Comparison of ENCODE assay signal across 29 mouse cellular contexts in genomic region chr5:146648519-146649060, GRCm38 (mm10).
DNase-seq lines count a peak whose midpoint lies in the region; ATAC-seq lines count a peak whose summit lies in the region.
"Had no signal": no experiment of that assay in that cellular context is flagged by ENCODE, and none has a peak within 500 bp of the region (broad histone marks: within the 10 kb centered on the region; RNA-seq: fewer than 3 reads in every experiment).

No protein-coding gene starts in this region.

- no peak overlapping the region for H3K4me3 ChIP-seq in forebrain, embryonic 12.5 days (replicated peaks)
- H3K4me3 ChIP-seq in forebrain, embryonic 10.5 days = no peak overlapping the region
- no peak overlapping the region for H3K4me3 ChIP-seq in neural tube, embryonic 12.5 days
- H3K4me3 ChIP-seq in neural tube, embryonic 15.5 days (replicated peaks) = no peak overlapping the region
- H3K4me3 ChIP-seq: embryonic facial prominence, embryonic 12.5 days; embryonic facial prominence, embryonic 15.5 days; gastrocnemius, adult 2 months; heart, embryonic 12.5 days; heart, embryonic 15.5 days; hindbrain, embryonic 10.5 days; hindbrain, embryonic 13.5 days; intestine, embryonic 15.5 days had no signal

- no peaks in the 10 kb centered on the region for H3K9me3 ChIP-seq in forebrain, embryonic 12.5 days
- no peaks in the 10 kb centered on the region for H3K9me3 ChIP-seq in forebrain, embryonic 10.5 days
- H3K9me3 ChIP-seq in neural tube, embryonic 12.5 days = no peaks in the 10 kb centered on the region
- no peaks in the 10 kb centered on the region for H3K9me3 ChIP-seq in neural tube, embryonic 15.5 days (replicated peaks)
- H3K9me3 ChIP-seq: embryonic facial prominence, embryonic 12.5 days; embryonic facial prominence, embryonic 15.5 days; heart, embryonic 12.5 days; heart, embryonic 15.5 days; hindbrain, embryonic 10.5 days; hindbrain, embryonic 13.5 days; intestine, embryonic 15.5 days had no signal

- H3K36me3 ChIP-seq in forebrain, embryonic 12.5 days (replicated peaks) = no peaks in the 10 kb centered on the region
- no peaks in the 10 kb centered on the region for H3K36me3 ChIP-seq in forebrain, embryonic 10.5 days (replicated peaks)
- no peaks in the 10 kb centered on the region for H3K36me3 ChIP-seq in neural tube, embryonic 12.5 days
- no peaks in the 10 kb centered on the region for H3K36me3 ChIP-seq in neural tube, embryonic 15.5 days
- H3K36me3 ChIP-seq: embryonic facial prominence, embryonic 12.5 days; embryonic facial prominence, embryonic 15.5 days; heart, embryonic 12.5 days; heart, embryonic 15.5 days; hindbrain, embryonic 10.5 days; hindbrain, embryonic 13.5 days; intestine, embryonic 15.5 days had no signal

- H3K9ac ChIP-seq in forebrain, embryonic 12.5 days = no peak overlapping the region
- H3K9ac ChIP-seq in neural tube, embryonic 12.5 days = no peak overlapping the region
- no peak overlapping the region for H3K9ac ChIP-seq in neural tube, embryonic 15.5 days (replicated peaks)
- H3K9ac ChIP-seq: embryonic facial prominence, embryonic 12.5 days; embryonic facial prominence, embryonic 15.5 days; heart, embryonic 12.5 days; heart, embryonic 15.5 days; hindbrain, embryonic 13.5 days; intestine, embryonic 15.5 days had no signal

- no peak overlapping the region for H3K4me2 ChIP-seq in forebrain, embryonic 12.5 days
- no peak overlapping the region for H3K4me2 ChIP-seq in neural tube, embryonic 12.5 days (replicated peaks)
- H3K4me2 ChIP-seq in neural tube, embryonic 15.5 days = no peak overlapping the region
- H3K4me2 ChIP-seq: embryonic facial prominence, embryonic 12.5 days; embryonic facial prominence, embryonic 15.5 days; heart, embryonic 12.5 days; heart, embryonic 15.5 days; hindbrain, embryonic 13.5 days; intestine, embryonic 15.5 days had no signal

- DNase-seq in forebrain, embryonic 10.5 days (ENCODE audit: extremely low spot score, low spot score) = no peak
- peak; percentile 31 for DNase-seq in 3T3-L1 (ENCODE audit: low read depth, low spot score)
- peak; percentile 51 for DNase-seq in Muller cell, postnatal 12 days (ENCODE audit: inconsistent ontology term)
- no peak for DNase-seq in kidney, postnatal 4 days
- DNase-seq: adrenal gland, adult 8-10 months; adrenal gland, postnatal 25 days; cerebellum, adult 11 months; cerebellum, adult 2 months; cerebellum, adult 9-11 months; cerebellum, postnatal 25 days; gastrocnemius, adult 2 months; gastrocnemius, postnatal 14 days; heart, adult 18-20 months; heart, postnatal 10 days; heart, postnatal 36 days; kidney, adult 11 months had no signal

- 0 out of 2 replicates have a peak overlapping the region, but pooled peaks have one; percentile 19 for H3K27ac ChIP-seq in forebrain, embryonic 12.5 days
- no peak overlapping the region for H3K27ac ChIP-seq in forebrain, embryonic 10.5 days
- H3K27ac ChIP-seq in neural tube, embryonic 12.5 days = no peak overlapping the region
- no peak overlapping the region for H3K27ac ChIP-seq in neural tube, embryonic 15.5 days (replicated peaks)
- H3K27ac ChIP-seq: embryonic facial prominence, embryonic 12.5 days; embryonic facial prominence, embryonic 15.5 days; gastrocnemius, adult 2 months; heart, embryonic 15.5 days; hindbrain, embryonic 10.5 days; hindbrain, embryonic 13.5 days; intestine, embryonic 15.5 days had no signal

- H3K4me1 ChIP-seq in forebrain, embryonic 12.5 days = peaks cover 13% of the 10 kb centered on the region
- H3K4me1 ChIP-seq in forebrain, embryonic 10.5 days = peaks cover 33% of the 10 kb centered on the region
- H3K4me1 ChIP-seq in neural tube, embryonic 12.5 days = peaks cover 5% of the 10 kb centered on the region
- no peaks in the 10 kb centered on the region for H3K4me1 ChIP-seq in neural tube, embryonic 15.5 days
- H3K4me1 ChIP-seq: embryonic facial prominence, embryonic 12.5 days; embryonic facial prominence, embryonic 15.5 days; heart, embryonic 12.5 days; heart, embryonic 15.5 days; intestine, embryonic 15.5 days had no signal

- H3K27me3 ChIP-seq in forebrain, embryonic 12.5 days = no peaks in the 10 kb centered on the region
- no peaks in the 10 kb centered on the region; the same call in 1 of the 2 replicates for H3K27me3 ChIP-seq in forebrain, embryonic 10.5 days (ENCODE audit: poor library complexity, severe bottlenecking)
- no peaks in the 10 kb centered on the region for H3K27me3 ChIP-seq in neural tube, embryonic 12.5 days (replicated peaks)
- peaks cover 10% of the 10 kb centered on the region for H3K27me3 ChIP-seq in neural tube, embryonic 15.5 days (replicated peaks)
- H3K27me3 ChIP-seq: embryonic facial prominence, embryonic 12.5 days; embryonic facial prominence, embryonic 15.5 days; heart, embryonic 12.5 days; heart, embryonic 15.5 days; intestine, embryonic 15.5 days had no signal

- 0 out of 2 replicates have a peak, but pooled peaks have one; percentile 30 for ATAC-seq in forebrain, embryonic 12.5 days (ENCODE audit: low FRiP score)
- peak; percentile 25; the same call in 1 of the 2 replicates for ATAC-seq in neural tube, embryonic 12.5 days (ENCODE audit: low FRiP score, low read depth)
- no peak for ATAC-seq in neural tube, embryonic 15.5 days (ENCODE audit: low FRiP score)
- ATAC-seq in cerebellum, adult (ENCODE audit: insufficient number of reproducible peaks, low FRiP score, low TSS enrichment) = no peak
- ATAC-seq: activated CD4-positive, CD25-positive, alpha-beta regulatory T cell, adult 4 months; hindbrain, embryonic 16.5 days had no signal

- 72% methylated on average over 4 of the region's 4 CpGs for WGBS in forebrain, embryonic 12.5 days
- WGBS in forebrain, embryonic 10.5 days = 83% methylated on average over 4 of the region's 4 CpGs
- 37% methylated on average over 4 of the region's 4 CpGs for WGBS in neural tube, embryonic 12.5 days
- WGBS in neural tube, embryonic 15.5 days = 45% methylated on average over 4 of the region's 4 CpGs

Comparison
In these comparisons a context has a peak if more than half of its experiments do, and no peak if none do; other contexts are left out.
1. ATAC-seq: peak in forebrain, embryonic 12.5 days (single experiment) and neural tube, embryonic 12.5 days (single experiment); none in neural tube, embryonic 15.5 days (single experiment) and cerebellum, adult (single experiment).
2. DNase-seq: peak in 3T3-L1 (single experiment) and Muller cell, postnatal 12 days (single experiment); none in forebrain, embryonic 10.5 days (single experiment) and kidney, postnatal 4 days (0 of 2).